Mouse (Mus musculus): ENCODE measurements around the gene Irgq. TPM values are rescaled to one million over a fixed set of nuclear protein-coding genes. Genes with fewer than 3 reads are reported as not detected.

Gene Irgq
- polyA plus RNA-seq, 1 experiment, result 17.6 TPM

- peaks cover 7% of the 10 kb centered on the region; the same call in 1 of the 2 replicates for H3K4me1 ChIP-seq (ENCODE audit: control insufficient read depth, insufficient read depth, low read length)
- H3K27ac ChIP-seq (ENCODE audit: insufficient read depth, low read length), result no peak overlapping the region
- TF ChIP-seq POLR2A (IDR thresholded peaks at IDR 0.05; ENCODE audit: low read depth, low read length) (no peak), CTCF (IDR thresholded peaks at IDR 0.05; ENCODE audit: borderline replicate concordance, insufficient read depth, low read length) (no peak)
- no peak overlapping the region for H3K4me3 ChIP-seq (ENCODE audit: insufficient read depth, low read length)
Observed at GRCm38 (mm10) chr7:24528861-24529260, 1.6 kb upstream of the Irgq start.

- TF ChIP-seq POLR2A (IDR thresholded peaks at IDR 0.05; ENCODE audit: low read depth, low read length) (no peak), CTCF (IDR thresholded peaks at IDR 0.05; ENCODE audit: borderline replicate concordance, insufficient read depth, low read length) (no peak)
- H3K27ac ChIP-seq (ENCODE audit: insufficient read depth, low read length), result no peak overlapping the region
- peaks cover 7% of the 10 kb centered on the region; the same call in 1 of the 2 replicates for H3K4me1 ChIP-seq (ENCODE audit: control insufficient read depth, insufficient read depth, low read length)
Observed at GRCm38 (mm10) chr7:24529580-24529979, 909 bp upstream of the Irgq start.

GRCm38 (mm10) chr7:24531211-24531971, 902 bp downstream of the Irgq start:
- peak; percentile 86 for TF ChIP-seq CTCF (IDR thresholded peaks at IDR 0.05; ENCODE audit: borderline replicate concordance, insufficient read depth, low read length)
- TF ChIP-seq POLR2A (IDR thresholded peaks at IDR 0.05; ENCODE audit: low read depth, low read length), result peak; percentile 52
- Histone ChIP-seq H3K27ac (ENCODE audit: insufficient read depth, low read length) (peak overlapping the region; percentile 68), H3K4me1 (ENCODE audit: control insufficient read depth, insufficient read depth, low read length) (peaks cover 7% of the 10 kb centered on the region; the same call in 1 of the 2 replicates), H3K4me3 (ENCODE audit: insufficient read depth, low read length) (peak overlapping the region; percentile 56)

More at GRCm38 (mm10) chr7:24529580-24529979, 909 bp upstream of the Irgq start:
- peak overlapping the region; percentile 67 for H3K4me3 ChIP-seq (ENCODE audit: insufficient read depth, low read length)

GRCm38 (mm10) chr7:24533031-24533571, 2.6 kb downstream of the Irgq start:
- no peak for TF ChIP-seq CTCF (IDR thresholded peaks at IDR 0.05; ENCODE audit: borderline replicate concordance, insufficient read depth, low read length)
- no peak for TF ChIP-seq POLR2A (IDR thresholded peaks at IDR 0.05; ENCODE audit: low read depth, low read length)
- Histone ChIP-seq H3K4me1 (ENCODE audit: control insufficient read depth, insufficient read depth, low read length) (peaks cover 7% of the 10 kb centered on the region; the same call in 1 of the 2 replicates), H3K27ac (ENCODE audit: insufficient read depth, low read length) (no peak overlapping the region), H3K4me3 (ENCODE audit: insufficient read depth, low read length) (no peak overlapping the region)

- Histone ChIP-seq H3K4me3 (ENCODE audit: insufficient read depth, low read length) (no peak overlapping the region), H3K27ac (ENCODE audit: insufficient read depth, low read length) (no peak overlapping the region), H3K4me1 (ENCODE audit: control insufficient read depth, insufficient read depth, low read length) (peaks cover 7% of the 10 kb centered on the region; the same call in 1 of the 2 replicates)
- TF ChIP-seq CTCF (IDR thresholded peaks at IDR 0.05; ENCODE audit: borderline replicate concordance, insufficient read depth, low read length) (no peak), POLR2A (IDR thresholded peaks at IDR 0.05; ENCODE audit: low read depth, low read length) (no peak)
Observed at GRCm38 (mm10) chr7:24533806-24534205, 3.3 kb downstream of the Irgq start.

- TF ChIP-seq CTCF (IDR thresholded peaks at IDR 0.05; ENCODE audit: borderline replicate concordance, insufficient read depth, low read length) (no peak), POLR2A (IDR thresholded peaks at IDR 0.05; ENCODE audit: low read depth, low read length) (no peak)
- no peak overlapping the region for H3K27ac ChIP-seq (ENCODE audit: insufficient read depth, low read length)
Observed at GRCm38 (mm10) chr7:24534301-24534700, 3.8 kb downstream of the Irgq start.

GRCm38 (mm10) chr7:24537081-24537480, 6.6 kb downstream of the Irgq start:
- no peak overlapping the region for H3K27ac ChIP-seq (ENCODE audit: insufficient read depth, low read length)
- peaks cover 5% of the 10 kb centered on the region; the same call in 1 of the 2 replicates for H3K4me1 ChIP-seq (ENCODE audit: control insufficient read depth, insufficient read depth, low read length)
- no peak overlapping the region for H3K4me3 ChIP-seq (ENCODE audit: insufficient read depth, low read length)
- TF ChIP-seq POLR2A (IDR thresholded peaks at IDR 0.05; ENCODE audit: low read depth, low read length), result no peak; the same call in 1 of the 2 replicates
- TF ChIP-seq CTCF (IDR thresholded peaks at IDR 0.05; ENCODE audit: borderline replicate concordance, insufficient read depth, low read length), result no peak

More at GRCm38 (mm10) chr7:24534301-24534700, 3.8 kb downstream of the Irgq start:
- Histone ChIP-seq H3K4me1 (ENCODE audit: control insufficient read depth, insufficient read depth, low read length) (peaks cover 6% of the 10 kb centered on the region; the same call in 1 of the 2 replicates), H3K4me3 (ENCODE audit: insufficient read depth, low read length) (no peak overlapping the region)

- H3K27ac ChIP-seq (ENCODE audit: insufficient read depth, low read length), result no peak overlapping the region
- peaks cover under 1% of the 10 kb centered on the region; the same call in 1 of the 2 replicates for H3K4me1 ChIP-seq (ENCODE audit: control insufficient read depth, insufficient read depth, low read length)
- TF ChIP-seq POLR2A (IDR thresholded peaks at IDR 0.05; ENCODE audit: low read depth, low read length) (peak; percentile 49), CTCF (IDR thresholded peaks at IDR 0.05; ENCODE audit: borderline replicate concordance, insufficient read depth, low read length) (no peak)
- no peak overlapping the region for H3K4me3 ChIP-seq (ENCODE audit: insufficient read depth, low read length)
Observed at GRCm38 (mm10) chr7:24537591-24537990, 7.1 kb downstream of the Irgq start.

- no peak for TF ChIP-seq CTCF (IDR thresholded peaks at IDR 0.05; ENCODE audit: borderline replicate concordance, insufficient read depth, low read length)
- 0 out of 2 replicates have a peak, but pooled peaks have one; percentile 7 for TF ChIP-seq POLR2A (IDR thresholded peaks at IDR 0.05; ENCODE audit: low read depth, low read length)
- Histone ChIP-seq H3K27ac (ENCODE audit: insufficient read depth, low read length) (no peak overlapping the region), H3K4me3 (ENCODE audit: insufficient read depth, low read length) (no peak overlapping the region), H3K4me1 (ENCODE audit: control insufficient read depth, insufficient read depth, low read length) (no peaks in the 10 kb centered on the region)
Observed at GRCm38 (mm10) chr7:24538154-24538553, 7.7 kb downstream of the Irgq start.

GRCm38 (mm10) chr7:24538701-24539100, 8.2 kb downstream of the Irgq start:
- no peaks in the 10 kb centered on the region for H3K4me1 ChIP-seq (ENCODE audit: control insufficient read depth, insufficient read depth, low read length)
- TF ChIP-seq POLR2A (IDR thresholded peaks at IDR 0.05; ENCODE audit: low read depth, low read length) (no peak), CTCF (IDR thresholded peaks at IDR 0.05; ENCODE audit: borderline replicate concordance, insufficient read depth, low read length) (no peak)

More at GRCm38 (mm10) chr7:24538701-24539100, 8.2 kb downstream of the Irgq start:
- no peak overlapping the region for H3K4me3 ChIP-seq (ENCODE audit: insufficient read depth, low read length)
- H3K27ac ChIP-seq (ENCODE audit: insufficient read depth, low read length), result no peak overlapping the region
